Comparison of ENCODE assay signal across 19 mouse cellular contexts in the genomic region with DNA sequence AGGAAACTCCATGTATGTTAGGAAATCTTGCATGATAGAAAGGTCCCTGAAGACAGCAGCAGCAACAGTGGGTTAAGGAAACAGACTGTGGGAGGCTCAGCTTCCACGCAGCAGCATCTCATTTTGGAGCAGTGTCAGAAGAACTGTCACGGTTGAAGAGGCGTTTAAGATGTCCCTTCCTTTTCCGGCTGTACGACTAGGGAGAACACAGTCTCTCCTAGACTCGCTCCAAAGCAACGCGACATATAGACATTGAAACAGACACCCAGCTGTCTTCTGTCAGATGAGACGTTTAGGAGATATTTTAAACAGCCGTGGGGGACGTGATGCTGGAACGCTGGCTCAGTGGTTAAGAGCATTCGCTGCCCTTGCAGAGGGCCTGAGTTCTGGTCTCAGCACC. TPM values are rescaled to one million over a fixed set of nuclear protein-coding genes. Genes with fewer than 3 reads are reported as not detected.
DNase-seq lines count a peak whose midpoint lies in the region; ATAC-seq and TF ChIP-seq lines count a peak whose summit lies in the region.
"Had no signal": no experiment of that assay in that cellular context is flagged by ENCODE, and none has a peak within 500 bp of the region (broad histone marks: within the 10 kb centered on the region; RNA-seq: fewer than 3 reads in every experiment).

No protein-coding gene starts in this region.

- no peak for DNase-seq in kidney, postnatal 10 days
- DNase-seq in lung, postnatal 10 days: no peak
- DNase-seq in left cerebral cortex, postnatal 14 days (ENCODE audit: low spot score in 2 of 2): peak; percentile 58 to 70
- no peak for DNase-seq in cerebellum, postnatal 10 days
- DNase-seq: adrenal gland, postnatal 14 days; cerebellum, postnatal 25 days; gastrocnemius, postnatal 10 days; heart, postnatal 10 days; thymus, adult 18-20 months had no signal

- 0 out of 2 replicates have a peak, but pooled peaks cover 4% of the 10 kb centered on the region for H3K36me3 ChIP-seq in kidney, embryonic 16.5 days (ENCODE audit: insufficient read depth, low read length)
- peaks cover 7% of the 10 kb centered on the region; the same call in 1 of the 2 replicates for H3K36me3 ChIP-seq in lung, embryonic 15.5 days
- H3K36me3 ChIP-seq in small intestine, adult 2 months (ENCODE audit: control insufficient read depth, insufficient read depth, low read length): peaks cover 52% of the 10 kb centered on the region

- no peak overlapping the region for H3K9ac ChIP-seq in kidney, embryonic 16.5 days (replicated peaks; ENCODE audit: low read length)
- H3K9ac ChIP-seq in lung, embryonic 15.5 days: no peak overlapping the region
- H3K9ac ChIP-seq: embryonic facial prominence, embryonic 12.5 days; limb, embryonic 12.5 days; neural tube, embryonic 12.5 days had no signal

- H3K27ac ChIP-seq in kidney, embryonic 16.5 days (ENCODE audit: low read length): peak overlapping the region; percentile 35
- H3K27ac ChIP-seq in lung, embryonic 15.5 days: peak overlapping the region; percentile 68
- peak overlapping the region; percentile 40 for H3K27ac ChIP-seq in small intestine, adult 2 months (ENCODE audit: insufficient read depth, low read depth, low read length)
- H3K27ac ChIP-seq: embryonic facial prominence, embryonic 12.5 days; limb, embryonic 12.5 days; neural tube, embryonic 12.5 days had no signal

- no peak for TF ChIP-seq POLR2A in small intestine, adult 2 months (IDR thresholded peaks at IDR 0.05; ENCODE audit: low read depth, low read length)

- H3K4me2 ChIP-seq in kidney, embryonic 16.5 days (replicated peaks; ENCODE audit: low read depth, low read length): no peak overlapping the region
- H3K4me2 ChIP-seq in lung, embryonic 15.5 days: no peak overlapping the region
- H3K4me2 ChIP-seq: embryonic facial prominence, embryonic 12.5 days; limb, embryonic 12.5 days; neural tube, embryonic 12.5 days had no signal

- H3K4me3 ChIP-seq in kidney, embryonic 16.5 days (ENCODE audit: low read length): no peak overlapping the region
- no peak overlapping the region for H3K4me3 ChIP-seq in lung, embryonic 15.5 days
- no peak overlapping the region for H3K4me3 ChIP-seq in small intestine, adult 2 months (ENCODE audit: low read depth, low read length)
- H3K4me3 ChIP-seq: embryonic facial prominence, embryonic 12.5 days; limb, embryonic 12.5 days; neural tube, embryonic 12.5 days had no signal

- ATAC-seq in kidney, embryonic 16.5 days (ENCODE audit: low FRiP score, low TSS enrichment): peak; percentile 7
- peak; percentile 71; the same call in 1 of the 2 replicates for ATAC-seq in lung, embryonic 15.5 days (ENCODE audit: borderline replicate concordance, extremely low read depth, low FRiP score, low TSS enrichment)
- ATAC-seq: hindbrain, embryonic 16.5 days; midbrain, embryonic 16.5 days had no signal

- peaks cover 10% of the 10 kb centered on the region for H3K4me1 ChIP-seq in kidney, embryonic 16.5 days (ENCODE audit: insufficient read depth, low read length)
- peaks cover 29% of the 10 kb centered on the region for H3K4me1 ChIP-seq in lung, embryonic 15.5 days
- H3K4me1 ChIP-seq in small intestine, adult 2 months (ENCODE audit: control insufficient read depth, insufficient read depth, insufficient read length, low read length): peaks cover 14% of the 10 kb centered on the region; the same call in 1 of the 2 replicates
- H3K4me1 ChIP-seq: embryonic facial prominence, embryonic 12.5 days; limb, embryonic 12.5 days; neural tube, embryonic 12.5 days had no signal

- TF ChIP-seq CTCF in small intestine, adult 2 months (IDR thresholded peaks at IDR 0.05; ENCODE audit: extremely low read depth, insufficient read length, insufficient replicate concordance, low read depth, low read length): no peak

- intact Hi-C loops in left cerebral cortex, postnatal 14 days (cut with DNase I): no loop called here

- no peaks in the 10 kb centered on the region for H3K27me3 ChIP-seq in kidney, embryonic 16.5 days (ENCODE audit: insufficient read depth, low read length)
- no peaks in the 10 kb centered on the region for H3K27me3 ChIP-seq in lung, embryonic 15.5 days
- no peaks in the 10 kb centered on the region for H3K27me3 ChIP-seq in small intestine, adult 2 months (ENCODE audit: control insufficient read depth, insufficient read depth, low read length)
- H3K27me3 ChIP-seq: embryonic facial prominence, embryonic 12.5 days; limb, embryonic 12.5 days; neural tube, embryonic 12.5 days had no signal

- 28% methylated on average over 13 of the region's 13 CpGs for WGBS in kidney, embryonic 16.5 days
- 45% methylated on average over 13 of the region's 13 CpGs for WGBS in lung, embryonic 15.5 days
- WGBS in small intestine, adult 2 months: 88% methylated on average over 13 of the region's 13 CpGs

- no peaks in the 10 kb centered on the region for H3K9me3 ChIP-seq in kidney, embryonic 16.5 days (ENCODE audit: low read length)
- H3K9me3 ChIP-seq in lung, embryonic 15.5 days: no peaks in the 10 kb centered on the region
- H3K9me3 ChIP-seq: embryonic facial prominence, embryonic 12.5 days; limb, embryonic 12.5 days; neural tube, embryonic 12.5 days had no signal

RNA-seq across cellular contexts. Expression of a gene that starts 12.7 kb away (rescaled TPM):
- polyA plus RNA-seq in kidney, embryonic 16.5 days (2015; fragmentation: Nextera tagmentation; extraction: Ambion mirVana): 1.6 and 3.0 TPM in 2 replicates
- polyA plus RNA-seq in lung, embryonic 15.5 days (2015; fragmentation: Nextera tagmentation; extraction: Ambion mirVana): 2.0 and 2.6 TPM in 2 replicates
- 10 to 100 TPM; 71.8 to 77.3 TPM for total RNA-seq in left cerebral cortex, postnatal 14 days (2021)
- polyA plus RNA-seq in small intestine, adult 2 months (2012; rRNA removed): 48.9 and 96.4 TPM in 2 replicates

RNA-seq across cellular contexts. Expression of a gene that starts 32.0 kb away (rescaled TPM):
- 0.61 and 0.81 TPM in 2 replicates for polyA plus RNA-seq in kidney, embryonic 16.5 days (2015; fragmentation: Nextera tagmentation; extraction: Ambion mirVana)
- polyA plus RNA-seq in lung, embryonic 15.5 days (2015; fragmentation: Nextera tagmentation; extraction: Ambion mirVana): 3.0 and 3.7 TPM in 2 replicates
- under 1 TPM; 0.26 to 0.42 TPM for total RNA-seq in left cerebral cortex, postnatal 14 days (2021)
- polyA plus RNA-seq in small intestine, adult 2 months (2012; rRNA removed): 0.90 and 1.6 TPM in 2 replicates
- total RNA-seq: MEL had no signal
- polyA plus RNA-seq: forebrain, embryonic 11.5 days had no signal

Comparison
In these comparisons a context has a peak if more than half of its experiments do, and no peak if none do; other contexts are left out.
1. DNase-seq: peak in left cerebral cortex, postnatal 14 days (2 of 2); none in kidney, postnatal 10 days (single experiment), lung, postnatal 10 days (single experiment) and cerebellum, postnatal 10 days (0 of 2).
2. RNA of a gene that starts 12.7 kb away (polyA plus RNA-seq): 48.9 to 96.4 TPM in small intestine, adult 2 months; 2.0 to 2.6 TPM in lung, embryonic 15.5 days and 1.6 to 3.0 TPM in kidney, embryonic 16.5 days; every median in the first group is over 10 times any median in the second.
3. Peak in every context shown above with its lines, with median percentiles within 50 percentile points of each other: H3K27ac ChIP-seq.